Mouse (Mus musculus): ENCODE data around the gene Hmgn1.
"Not testable (repeated sequence)": the region's sequence is repeated elsewhere in the genome, so short reads cannot be mapped to it uniquely, and the experiment has no call there.

Hmgn1 gene

GRCm38 (mm10) chr16:96127288-96127656 is 257 bp downstream of the Hmgn1 start:
- no peak for DNase-seq (ENCODE audit: extremely low spot score, low read depth, low spot score)

- DNase-seq (ENCODE audit: extremely low spot score, low read depth, low spot score): no peak
Measured at GRCm38 (mm10) chr16:96126684-96127171, 801 bp downstream of the Hmgn1 start.

GRCm38 (mm10) chr16:96120022-96120623 is 7.4 kb downstream of the Hmgn1 start:
- DNase-seq (ENCODE audit: extremely low spot score, low read depth, low spot score): no peak

GRCm38 (mm10) chr16:96114729-96115128 is 12.8 kb downstream of the Hmgn1 start:
- no peak for DNase-seq (ENCODE audit: extremely low spot score, low read depth, low spot score)

- no peak for DNase-seq (ENCODE audit: extremely low spot score, low read depth, low spot score)
Measured at GRCm38 (mm10) chr16:96112769-96113168, 14.8 kb downstream of the Hmgn1 start.

- no peak for DNase-seq (ENCODE audit: extremely low spot score, low read depth, low spot score)
Measured at GRCm38 (mm10) chr16:96110655-96111345, 16.7 kb downstream of the Hmgn1 start.

- no peak for DNase-seq (ENCODE audit: extremely low spot score, low read depth, low spot score)
Measured at GRCm38 (mm10) chr16:96109673-96110072, 17.9 kb downstream of the Hmgn1 start.

- DNase-seq (ENCODE audit: extremely low spot score, low read depth, low spot score): no peak
Measured at GRCm38 (mm10) chr16:96103036-96103435, 24.5 kb downstream of the Hmgn1 start.

GRCm38 (mm10) chr16:96097811-96098210 is 29.7 kb downstream of the Hmgn1 start:
- DNase-seq (ENCODE audit: extremely low spot score, low read depth, low spot score): not testable (repeated sequence)

- DNase-seq (ENCODE audit: extremely low spot score, low read depth, low spot score): no peak
Measured at GRCm38 (mm10) chr16:96095966-96096365, 31.6 kb downstream of the Hmgn1 start.

GRCm38 (mm10) chr16:96091515-96092504 is 35.7 kb downstream of the Hmgn1 start:
- DNase-seq (ENCODE audit: extremely low spot score, low read depth, low spot score): no peak

GRCm38 (mm10) chr16:96088120-96088519 is 39.4 kb downstream of the Hmgn1 start:
- no peak for DNase-seq (ENCODE audit: extremely low spot score, low read depth, low spot score)

GRCm38 (mm10) chr16:96087436-96087835 is 40.1 kb downstream of the Hmgn1 start:
- no peak for DNase-seq (ENCODE audit: extremely low spot score, low read depth, low spot score)

GRCm38 (mm10) chr16:96087001-96087400 is 40.5 kb downstream of the Hmgn1 start:
- DNase-seq (ENCODE audit: extremely low spot score, low read depth, low spot score): no peak

- no peak for DNase-seq (ENCODE audit: extremely low spot score, low read depth, low spot score)
Measured at GRCm38 (mm10) chr16:96085597-96085996, 41.9 kb downstream of the Hmgn1 start.

GRCm38 (mm10) chr16:96083179-96083646 is 44.3 kb downstream of the Hmgn1 start:
- no peak for DNase-seq (ENCODE audit: extremely low spot score, low read depth, low spot score)

GRCm38 (mm10) chr16:96082301-96083178 is 45.0 kb downstream of the Hmgn1 start, which contains the start of gene Brwd1:
TSS of gene Brwd1 (minus strand) at chr16:96082526.
- peak; percentile 35 for DNase-seq (ENCODE audit: extremely low spot score, low read depth, low spot score)

GRCm38 (mm10) chr16:96081742-96082241 is 45.7 kb downstream of the Hmgn1 start:
- no peak for DNase-seq (ENCODE audit: extremely low spot score, low read depth, low spot score)

GRCm38 (mm10) chr16:96081331-96081730 is 46.2 kb downstream of the Hmgn1 start:
- DNase-seq (ENCODE audit: extremely low spot score, low read depth, low spot score): peak; percentile 82

- DNase-seq (ENCODE audit: extremely low spot score, low read depth, low spot score): no peak
Measured at GRCm38 (mm10) chr16:96080524-96080923, 47.0 kb downstream of the Hmgn1 start.
